Mouse (Mus musculus): ENCODE measurements around the gene AC124108.1. TPM values are rescaled to one million over a fixed set of nuclear protein-coding genes. Genes with fewer than 3 reads are reported as not detected.

Gene AC124108.1
- polyA plus RNA-seq, 1 experiment from 2014 or later = 0.03 TPM

GRCm38 (mm10) chr1:132195681-132196080 lies 4.4 kb downstream of the AC124108.1 start:
- Histone ChIP-seq H3K36me3 (no peaks in the 10 kb centered on the region), H3K4me2 (replicated peaks) (no peak overlapping the region), H3K27me3 (replicated peaks) (peaks cover 57% of the 10 kb centered on the region), H3K9me3 (no peaks in the 10 kb centered on the region), H3K27ac (no peak overlapping the region), H3K4me3 (replicated peaks) (no peak overlapping the region), H3K4me1 (replicated peaks) (peaks cover 22% of the 10 kb centered on the region), H3K9ac (no peak overlapping the region)
- WGBS = 53% methylated on average over 5 of the region's 5 CpGs
- no peak for ATAC-seq

GRCm38 (mm10) chr1:132196337-132196736 lies 5.1 kb downstream of the AC124108.1 start:
- Histone ChIP-seq H3K9ac (no peak overlapping the region), H3K9me3 (no peaks in the 10 kb centered on the region), H3K4me1 (replicated peaks) (peaks cover 19% of the 10 kb centered on the region), H3K36me3 (no peaks in the 10 kb centered on the region), H3K27me3 (replicated peaks) (peaks cover 51% of the 10 kb centered on the region), H3K4me2 (replicated peaks) (no peak overlapping the region), H3K27ac (no peak overlapping the region), H3K4me3 (replicated peaks) (no peak overlapping the region)
- no peak for ATAC-seq
- 34% methylated on average over 7 of the region's 7 CpGs for WGBS

- no peaks in the 10 kb centered on the region for H3K9me3 ChIP-seq
- H3K4me3 ChIP-seq (replicated peaks) = no peak overlapping the region
- H3K4me1 ChIP-seq (replicated peaks) = peaks cover 9% of the 10 kb centered on the region; the same call in 1 of the 2 replicates
- H3K36me3 ChIP-seq = no peaks in the 10 kb centered on the region
- H3K4me2 ChIP-seq (replicated peaks) = no peak overlapping the region
- 27% methylated on average over 9 of the region's 9 CpGs for WGBS
- peaks cover 37% of the 10 kb centered on the region for H3K27me3 ChIP-seq (replicated peaks)
- ATAC-seq = no peak
- no peak overlapping the region for H3K27ac ChIP-seq
- H3K9ac ChIP-seq = no peak overlapping the region
Measured at GRCm38 (mm10) chr1:132197666-132198065, 6.4 kb downstream of the AC124108.1 start.

- H3K36me3 ChIP-seq = no peaks in the 10 kb centered on the region
- no peak for ATAC-seq
- H3K4me1 ChIP-seq (replicated peaks) = peaks cover 9% of the 10 kb centered on the region; the same call in 1 of the 2 replicates
- no peak overlapping the region for H3K27ac ChIP-seq
- H3K4me2 ChIP-seq (replicated peaks) = no peak overlapping the region
- H3K4me3 ChIP-seq (replicated peaks) = no peak overlapping the region
- peaks cover 29% of the 10 kb centered on the region for H3K27me3 ChIP-seq (replicated peaks)
- H3K9ac ChIP-seq = no peak overlapping the region
- 85% methylated on average over 16 of the region's 16 CpGs for WGBS
- no peaks in the 10 kb centered on the region for H3K9me3 ChIP-seq
Measured at GRCm38 (mm10) chr1:132198401-132199071, 7.3 kb downstream of the AC124108.1 start.

- peaks cover 21% of the 10 kb centered on the region for H3K27me3 ChIP-seq (replicated peaks)
- H3K4me3 ChIP-seq (replicated peaks) = no peak overlapping the region
- WGBS = 72% methylated on average over 6 of the region's 6 CpGs
- H3K9me3 ChIP-seq = no peaks in the 10 kb centered on the region
- peaks cover 9% of the 10 kb centered on the region; the same call in 1 of the 2 replicates for H3K4me1 ChIP-seq (replicated peaks)
- no peak overlapping the region for H3K27ac ChIP-seq
- no peak overlapping the region for H3K4me2 ChIP-seq (replicated peaks)
- H3K9ac ChIP-seq = no peak overlapping the region
- H3K36me3 ChIP-seq = no peaks in the 10 kb centered on the region
- ATAC-seq = no peak
Measured at GRCm38 (mm10) chr1:132199244-132199643, 8.0 kb downstream of the AC124108.1 start.

DNA sequence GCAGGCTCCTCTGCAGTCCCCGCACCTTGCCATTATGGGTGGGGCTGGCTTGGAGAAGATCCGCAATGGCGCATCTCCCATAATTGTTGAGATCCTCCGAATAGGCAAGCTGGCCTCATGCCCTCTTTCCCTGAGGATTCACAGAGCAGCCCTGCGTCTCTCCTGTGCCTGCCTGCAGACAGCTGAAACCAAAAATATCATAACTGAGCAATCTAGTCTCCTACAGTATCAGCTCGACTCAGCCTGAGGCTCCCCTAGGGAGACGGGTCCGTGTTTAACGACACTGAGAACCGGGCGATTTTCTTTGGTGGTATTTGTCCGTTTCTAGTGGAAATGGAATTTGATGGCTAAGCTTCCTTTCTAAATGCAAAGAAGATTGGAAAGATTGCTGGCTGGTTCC lies 8.7 kb downstream of the AC124108.1 start:
- no peak overlapping the region for H3K27ac ChIP-seq
- 21% methylated on average over 12 of the region's 12 CpGs for WGBS
- H3K4me2 ChIP-seq (replicated peaks) = peak overlapping the region; percentile 22; the same call in 1 of the 2 replicates
- H3K9me3 ChIP-seq = no peaks in the 10 kb centered on the region
- no peaks in the 10 kb centered on the region for H3K36me3 ChIP-seq
- no peak overlapping the region for H3K4me3 ChIP-seq (replicated peaks)
- ATAC-seq = no peak
- H3K27me3 ChIP-seq (replicated peaks) = peaks cover 17% of the 10 kb centered on the region
- peaks cover 9% of the 10 kb centered on the region; the same call in 1 of the 2 replicates for H3K4me1 ChIP-seq (replicated peaks)
- H3K9ac ChIP-seq = no peak overlapping the region

DNA sequence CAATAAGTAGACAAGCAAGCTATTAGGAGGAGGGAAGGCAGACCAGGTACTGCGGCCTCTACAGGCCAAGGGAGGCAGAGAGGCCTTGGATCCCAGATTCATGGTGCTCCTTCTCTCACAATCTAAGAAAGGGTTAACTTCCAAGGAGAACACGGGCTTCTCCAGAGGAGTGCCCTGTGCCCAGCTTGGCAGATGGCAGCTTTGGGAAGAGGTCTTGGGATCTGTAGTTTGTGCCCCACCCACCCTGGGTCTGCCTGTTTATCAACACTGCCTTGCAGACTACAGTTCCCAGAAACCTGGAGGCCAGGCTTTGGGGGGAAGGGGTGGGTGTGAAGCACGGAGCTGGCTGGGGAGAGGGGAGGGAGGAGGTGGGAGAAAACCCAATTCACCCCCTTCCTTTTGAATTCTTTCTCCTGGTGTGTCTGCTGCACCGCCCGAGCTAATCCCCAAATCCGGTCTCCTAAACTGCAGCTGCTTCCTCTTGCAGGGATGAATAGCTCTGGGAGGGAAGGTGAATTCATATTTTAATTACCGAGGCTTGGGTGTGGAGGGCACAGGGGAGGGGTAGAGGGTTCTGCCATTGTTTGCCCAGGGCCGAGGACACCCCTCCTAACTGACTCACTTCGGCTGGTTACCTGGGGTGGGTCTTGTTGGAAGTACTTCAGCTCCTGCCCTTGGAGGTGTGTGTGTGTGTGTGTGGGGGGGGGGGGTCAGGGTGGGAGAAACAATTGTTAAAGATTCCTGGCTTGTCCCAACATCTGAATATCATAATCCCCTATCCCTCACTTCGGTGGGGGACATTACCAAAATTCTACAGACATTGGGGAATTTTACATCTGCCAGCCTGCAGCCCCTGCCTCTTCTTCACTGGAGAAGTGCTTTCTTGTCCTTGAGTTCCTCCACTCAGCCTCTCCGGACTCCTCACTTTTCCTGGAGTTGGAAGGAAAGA lies 9.6 kb downstream of the AC124108.1 start:
- H3K4me3 ChIP-seq (replicated peaks) = no peak overlapping the region

DNA sequence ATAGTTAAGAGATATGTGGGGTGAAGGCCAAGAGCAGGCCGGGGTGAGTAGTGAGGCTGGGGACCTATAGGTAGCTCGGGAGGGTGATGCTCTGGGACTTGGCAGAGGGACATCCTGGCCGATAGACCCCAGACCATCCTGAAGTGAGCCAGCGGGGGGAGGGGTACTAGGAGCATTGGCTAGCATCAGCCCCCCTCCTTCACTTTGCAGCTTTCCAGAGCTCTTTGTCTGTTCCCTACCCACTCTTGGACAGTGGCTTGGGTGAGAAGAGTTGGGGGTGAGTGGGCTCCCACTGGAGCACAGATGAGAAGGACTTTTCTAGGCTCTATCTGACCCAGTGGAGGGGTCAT lies 10.2 kb downstream of the AC124108.1 start:
- H3K4me3 ChIP-seq (replicated peaks) = no peak overlapping the region
- no peak overlapping the region for H3K9ac ChIP-seq
- ATAC-seq = no peak
- H3K27ac ChIP-seq = no peak overlapping the region
- no peaks in the 10 kb centered on the region for H3K9me3 ChIP-seq
- WGBS = 37% methylated on average over 4 of the region's 4 CpGs
- H3K27me3 ChIP-seq (replicated peaks) = peaks cover 17% of the 10 kb centered on the region
- H3K4me1 ChIP-seq (replicated peaks) = peaks cover 9% of the 10 kb centered on the region; the same call in 1 of the 2 replicates
- H3K4me2 ChIP-seq (replicated peaks) = no peak overlapping the region
- H3K36me3 ChIP-seq = no peaks in the 10 kb centered on the region

More for the DNA sequence above, 9.6 kb downstream of the AC124108.1 start:
- ATAC-seq = peak; percentile 69
- H3K4me2 ChIP-seq (replicated peaks) = peak overlapping the region; percentile 22
- peaks cover 17% of the 10 kb centered on the region for H3K27me3 ChIP-seq (replicated peaks)
- WGBS = 13% methylated on average over 11 of the region's 11 CpGs
- H3K36me3 ChIP-seq = no peaks in the 10 kb centered on the region
- no peaks in the 10 kb centered on the region for H3K9me3 ChIP-seq
- peaks cover 9% of the 10 kb centered on the region; the same call in 1 of the 2 replicates for H3K4me1 ChIP-seq (replicated peaks)
- no peak overlapping the region for H3K9ac ChIP-seq
- no peak overlapping the region for H3K27ac ChIP-seq

- H3K4me1 ChIP-seq (replicated peaks) = peaks cover 9% of the 10 kb centered on the region; the same call in 1 of the 2 replicates
- WGBS = 58% methylated on average over 2 of the region's 2 CpGs
- H3K9ac ChIP-seq = no peak overlapping the region
- H3K27ac ChIP-seq = no peak overlapping the region
- no peaks in the 10 kb centered on the region for H3K36me3 ChIP-seq
- no peak for ATAC-seq
- H3K4me3 ChIP-seq (replicated peaks) = no peak overlapping the region
- H3K9me3 ChIP-seq = no peaks in the 10 kb centered on the region
- no peak overlapping the region for H3K4me2 ChIP-seq (replicated peaks)
- peaks cover 15% of the 10 kb centered on the region for H3K27me3 ChIP-seq (replicated peaks)
Measured at GRCm38 (mm10) chr1:132201936-132202335, 10.7 kb downstream of the AC124108.1 start.

- Histone ChIP-seq H3K27me3 (replicated peaks) (peaks cover 9% of the 10 kb centered on the region), H3K9me3 (no peaks in the 10 kb centered on the region), H3K4me1 (replicated peaks) (peaks cover 9% of the 10 kb centered on the region; the same call in 1 of the 2 replicates), H3K4me3 (replicated peaks) (no peak overlapping the region), H3K4me2 (replicated peaks) (no peak overlapping the region), H3K36me3 (no peaks in the 10 kb centered on the region), H3K9ac (no peak overlapping the region), H3K27ac (no peak overlapping the region)
- 94% methylated on average over 5 of the region's 5 CpGs for WGBS
- no peak for ATAC-seq
Measured at GRCm38 (mm10) chr1:132202771-132203170, 11.5 kb downstream of the AC124108.1 start.

DNA sequence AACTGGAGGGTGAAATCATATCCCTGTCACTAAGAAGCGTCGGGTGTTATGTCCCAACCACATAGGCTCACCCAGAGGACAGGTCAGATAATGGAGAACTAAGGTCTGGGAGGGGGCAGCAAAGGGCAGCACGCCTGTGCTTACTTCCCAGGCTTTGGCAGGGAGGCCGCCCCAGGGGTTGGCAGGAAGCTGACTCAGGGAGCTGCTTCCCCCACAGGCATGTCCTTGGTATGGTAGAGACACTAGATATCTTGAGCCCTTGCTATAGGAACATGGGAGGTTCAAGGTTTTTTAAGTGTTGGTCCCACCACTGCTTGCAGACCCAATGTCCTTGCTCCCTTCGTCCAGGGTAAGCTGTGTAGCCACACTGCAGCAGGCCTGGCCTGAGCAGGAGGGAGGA lies 14.7 kb downstream of the AC124108.1 start:
- WGBS = 55% methylated on average over 5 of the region's 5 CpGs
- Histone ChIP-seq H3K4me3 (replicated peaks) (no peak overlapping the region), H3K27me3 (replicated peaks) (no peaks in the 10 kb centered on the region; the same call in 1 of the 2 replicates), H3K36me3 (no peaks in the 10 kb centered on the region), H3K27ac (no peak overlapping the region), H3K4me2 (replicated peaks) (no peak overlapping the region), H3K9ac (no peak overlapping the region), H3K9me3 (no peaks in the 10 kb centered on the region), H3K4me1 (replicated peaks) (peaks cover under 1% of the 10 kb centered on the region; the same call in 1 of the 2 replicates)
- ATAC-seq = no peak

GRCm38 (mm10) chr1:132206828-132207227 lies 15.6 kb downstream of the AC124108.1 start:
- Histone ChIP-seq H3K4me1 (replicated peaks) (0 out of 2 replicates have a peak, but pooled peaks cover 2% of the 10 kb centered on the region), H3K4me3 (replicated peaks) (no peak overlapping the region), H3K4me2 (replicated peaks) (no peak overlapping the region), H3K9ac (no peak overlapping the region), H3K27ac (no peak overlapping the region), H3K36me3 (no peaks in the 10 kb centered on the region), H3K27me3 (replicated peaks) (peaks cover 4% of the 10 kb centered on the region), H3K9me3 (no peaks in the 10 kb centered on the region)
- 78% methylated on average over 3 of the region's 3 CpGs for WGBS
- ATAC-seq = no peak

All from intestine, embryonic 15.5 days (tissue).